Mouse (Mus musculus) c-Kit-negative CD71-positive TER-119-positive erythroid progenitor cells, embryonic 14.5 days (primary cell): ENCODE data around the gene Atp7a.

Experiments used
- DNase-seq: peaks from one replicate; pipeline ENCODE4 v3.0.0-alpha.2; 2013; ENCODE audit warnings: low read depth, low spot score

Atp7a gene

GRCm38 (mm10) chrX:106171106-106171852 lies 144.2 kb downstream of the Atp7a start:
- peak; percentile 25 for DNase-seq

GRCm38 (mm10) chrX:106171853-106172154 lies 144.7 kb downstream of the Atp7a start:
- DNase-seq = no peak
